Mouse (Mus musculus) embryonic facial prominence, embryonic 10.5 days (tissue): ENCODE measurements around the gene Il6st. TPM values are rescaled to one million over a fixed set of nuclear protein-coding genes. Genes with fewer than 3 reads are reported as not detected.

Source experiments
- DNase-seq: peaks from one replicate; pipeline ENCODE4 v3.0.0-alpha.2; 2017; ENCODE audit warnings: low spot score
- H3K27ac ChIP-seq: fragments of 300-500 bp; sonication (generic); replicated peaks from 2 replicates; pipeline ENCODE4 v1.5.1; 2016; ENCODE audit warnings: mild to moderate bottlenecking
- H3K27me3 ChIP-seq: fragments of 300-500 bp; sonication (generic); replicated peaks from 2 replicates; pipeline ENCODE4 v1.6.1; 2016; ENCODE audit warnings: low read depth, mild to moderate bottlenecking; ENCODE audit not compliant: poor library complexity, severe bottlenecking
- H3K36me3 ChIP-seq: fragments of 300-500 bp; sonication (generic); replicated peaks from 2 replicates; pipeline ENCODE4 v1.6.1; 2016; ENCODE audit warnings: mild to moderate bottlenecking, moderate library complexity
- H3K4me1 ChIP-seq: fragments of 300-500 bp; sonication (generic); 2 replicates; pipeline ENCODE4 v1.6.1; 2016
- H3K4me3 ChIP-seq: fragments of 300-500 bp; sonication (generic); 2 replicates; pipeline ENCODE4 v1.5.1; 2016; ENCODE audit warnings: mild to moderate bottlenecking, moderate library complexity
- H3K9me3 ChIP-seq: fragments of 300-500 bp; sonication (generic); 2 replicates; pipeline ENCODE4 v1.6.1; 2016; ENCODE audit warnings: mild to moderate bottlenecking
- WGBS: fragments of 180-500 bp; shearing (Covaris S2); methylation state at CpG from one replicate; pipeline ENCODE4 v1.1.7; 2016; 5-methylcytosine and 5-hydroxymethylcytosine counted together
- polyA plus RNA-seq: library from polyadenylated mRNA; unstranded; fragments of >200 nt; fragmentation: Nextera tagmentation; extraction: Ambion mirVana; gene quantifications from 2 replicates; pipeline ENCODE4 v1.2.1, GENCODE M21; 2016

Il6st gene
- polyA plus RNA-seq, 1 experiment from 2014 or later: 24.2 TPM

- DNase-seq: no peak
Measured at GRCm38 (mm10) chr13:112553304-112553703, 89.4 kb downstream of the Il6st start.

GRCm38 (mm10) chr13:112556501-112556900 lies 92.6 kb downstream of the Il6st start:
- 56% methylated on average over 2 of the region's 2 CpGs for WGBS
- no peak overlapping the region for H3K27ac ChIP-seq
- H3K4me3 ChIP-seq: no peak overlapping the region
- no peak for DNase-seq
- H3K36me3 ChIP-seq: no peaks in the 10 kb centered on the region
- no peaks in the 10 kb centered on the region for H3K4me1 ChIP-seq
- no peaks in the 10 kb centered on the region for H3K9me3 ChIP-seq
- H3K27me3 ChIP-seq: no peaks in the 10 kb centered on the region

More at GRCm38 (mm10) chr13:112553304-112553703, 89.4 kb downstream of the Il6st start:
- Histone ChIP-seq H3K27ac (no peak overlapping the region), H3K9me3 (no peaks in the 10 kb centered on the region), H3K27me3 (no peaks in the 10 kb centered on the region), H3K36me3 (no peaks in the 10 kb centered on the region), H3K4me3 (no peak overlapping the region), H3K4me1 (no peaks in the 10 kb centered on the region)
- 91% methylated on average over 5 of the region's 5 CpGs for WGBS

Other genes starting within 250 kb of the Il6st start
- gene Ankrd55, start 175.6 kb upstream of the Il6st start, polyA plus RNA-seq: 0.33 and 0.49 TPM in 2 replicates
- gene Il31ra, start 130.3 kb downstream of the Il6st start, polyA plus RNA-seq: not detected in 2 replicates
- gene Ddx4, start 188.4 kb downstream of the Il6st start, polyA plus RNA-seq: 0.56 and 0.78 TPM in 2 replicates
- 11.7 and 13.5 TPM in 2 replicates for gene Slc38a9, start 196.7 kb downstream of the Il6st start, polyA plus RNA-seq